Mouse (Mus musculus) lung, postnatal 0 days (tissue): ENCODE measurements around the gene Cib2. TPM values are rescaled to one million over a fixed set of nuclear protein-coding genes. Genes with fewer than 3 reads are reported as not detected.
"Not testable (repeated sequence)": the region's sequence is repeated elsewhere in the genome, so short reads cannot be mapped to it uniquely, and the experiment has no call there.

Experiments used
- ATAC-seq: fragments of 200-750 bp; cut with Nextera tagmentation; 2 replicates; pipeline ENCODE4 v1.8.0; 2017; ENCODE audit warnings: moderate library complexity
- DNase-seq: peaks from one replicate; pipeline ENCODE4 v3.0.0-alpha.2; 2016; ENCODE audit warnings: low spot score
- H3K27ac ChIP-seq: fragments of 300-500 bp; sonication (generic); 2 replicates; pipeline ENCODE4 v1.5.1; 2014; ENCODE audit warnings: antibody characterized with exemption, mild to moderate bottlenecking, low read length, mixed read lengths
- H3K27me3 ChIP-seq: fragments of 300-500 bp; sonication (generic); replicated peaks from 2 replicates; pipeline ENCODE4 v1.6.1; 2014; ENCODE audit warnings: low read length, mixed read lengths; ENCODE audit not compliant: insufficient read depth
- H3K36me3 ChIP-seq: fragments of 300-500 bp; sonication (generic); 2 replicates; pipeline ENCODE4 v1.6.1; 2014; ENCODE audit warnings: low read length, mixed read lengths; ENCODE audit not compliant: insufficient read depth
- H3K4me1 ChIP-seq: fragments of 300-500 bp; sonication (generic); 2 replicates; pipeline ENCODE4 v1.6.1; 2014; ENCODE audit warnings: antibody characterized with exemption, low read depth, low read length, mixed read lengths; ENCODE audit not compliant: insufficient read depth
- H3K4me2 ChIP-seq: fragments of 300-500 bp; sonication (generic); replicated peaks from 2 replicates; pipeline ENCODE4 v1.6.1; 2014; ENCODE audit warnings: low read depth, mild to moderate bottlenecking, low read length, moderate library complexity, mixed read lengths
- H3K4me3 ChIP-seq: fragments of 300-500 bp; sonication (generic); 2 replicates; pipeline ENCODE4 v1.5.1; 2014; ENCODE audit warnings: low read depth, low read length
- H3K9ac ChIP-seq: fragments of 300-500 bp; sonication (generic); replicated peaks from 2 replicates; pipeline ENCODE4 v1.6.1; 2014; ENCODE audit warnings: low read depth, mild to moderate bottlenecking
- H3K9me3 ChIP-seq: fragments of 300-500 bp; sonication (generic); 2 replicates; pipeline ENCODE4 v1.6.1; 2016; ENCODE audit warnings: low read length, mixed read lengths
- CTCF ChIP-seq: IDR thresholded peaks from 2 replicates; pipeline ENCODE4 v1.5.1; 2016; ENCODE audit warnings: antibody characterized with exemption, mild to moderate bottlenecking
- EP300 ChIP-seq: IDR thresholded peaks from 2 replicates; pipeline ENCODE4 v1.6.1; 2016; ENCODE audit warnings: antibody characterized with exemption, mild to moderate bottlenecking, control low read depth
- WGBS: fragments of 180-500 bp; shearing (Covaris S2); extraction: QIAGEN DNeasy Blood & Tissue Kit; methylation state at CpG from one replicate; pipeline ENCODE4 v1.1.7; 2014; 5-methylcytosine and 5-hydroxymethylcytosine counted together
- polyA plus RNA-seq: library from polyadenylated mRNA; unstranded; fragments of >200 nt; fragmentation: Nextera tagmentation; extraction: Ambion mirVana; gene quantifications from 2 replicates; pipeline ENCODE4 v1.2.1, GENCODE M21; 2015

Cib2 gene
- polyA plus RNA-seq: 6.2 and 7.5 TPM in 2 replicates

- Histone ChIP-seq H3K9me3 (no peaks in the 10 kb centered on the region), H3K4me1 (no peaks in the 10 kb centered on the region; the same call in 1 of the 2 replicates), H3K27ac (no peak within 1 kb of the TSS), H3K36me3 (no peaks in the 10 kb centered on the region), H3K27me3 (no peaks in the 10 kb centered on the region), H3K4me3 (peak within 1 kb of the TSS; percentile 47), H3K4me2 (peak within 1 kb of the TSS; percentile 83), H3K9ac (peak within 1 kb of the TSS; percentile 20; the same call in 1 of the 2 replicates)
- 2% methylated on average over 45 of the region's 54 CpGs for WGBS
- TF ChIP-seq CTCF (peak; percentile 65), EP300 (no peak)
- DNase-seq: peak; percentile 93
- ATAC-seq: peak; percentile 99
These were observed at the start of gene Cib2 for GRCm38 (mm10) chr9:54559771-54560471. TSS of gene Cib2 (minus strand) at chr9:54560218.

- Histone ChIP-seq H3K9ac (no peak overlapping the region), H3K9me3 (no peaks in the 10 kb centered on the region), H3K4me2 (no peak overlapping the region), H3K27ac (no peak overlapping the region), H3K27me3 (no peaks in the 10 kb centered on the region), H3K4me1 (no peaks in the 10 kb centered on the region), H3K36me3 (peaks cover 24% of the 10 kb centered on the region), H3K4me3 (no peak overlapping the region)
- ATAC-seq: no peak
- 55% methylated on average over 4 of the region's 4 CpGs for WGBS
- peak; percentile 64 for DNase-seq
- peak; percentile 80 for TF ChIP-seq CTCF
- no peak for TF ChIP-seq EP300
These were observed 44.9 kb upstream of the Cib2 start for GRCm38 (mm10) chr9:54604886-54605285.

GRCm38 (mm10) chr9:54604131-54604654 lies 44.2 kb upstream of the Cib2 start:
- 81% methylated on average over 5 of the region's 5 CpGs for WGBS
- Histone ChIP-seq H3K9me3 (no peaks in the 10 kb centered on the region), H3K9ac (no peak overlapping the region), H3K4me2 (no peak overlapping the region), H3K27me3 (no peaks in the 10 kb centered on the region), H3K4me3 (no peak overlapping the region), H3K4me1 (no peaks in the 10 kb centered on the region), H3K27ac (no peak overlapping the region), H3K36me3 (peaks cover 28% of the 10 kb centered on the region)
- TF ChIP-seq CTCF (no peak), EP300 (no peak)
- ATAC-seq (no peak), DNase-seq (no peak)

- TF ChIP-seq CTCF (no peak), EP300 (no peak)
- no peak overlapping the region for H3K27ac ChIP-seq
- H3K9me3 ChIP-seq: no peaks in the 10 kb centered on the region
- no peak overlapping the region for H3K9ac ChIP-seq
- no peak for DNase-seq
- H3K4me1 ChIP-seq: no peaks in the 10 kb centered on the region
- ATAC-seq: no peak
- peaks cover 38% of the 10 kb centered on the region for H3K36me3 ChIP-seq
- no peak overlapping the region for H3K4me3 ChIP-seq
- no peaks in the 10 kb centered on the region for H3K27me3 ChIP-seq
- 89% methylated on average over 7 of the region's 7 CpGs for WGBS
- H3K4me2 ChIP-seq: no peak overlapping the region
These were observed 42.9 kb upstream of the Cib2 start for GRCm38 (mm10) chr9:54602916-54603315.

- Histone ChIP-seq H3K4me2 (no peak overlapping the region), H3K9me3 (no peaks in the 10 kb centered on the region), H3K27ac (no peak overlapping the region), H3K9ac (no peak overlapping the region), H3K4me3 (no peak overlapping the region), H3K4me1 (no peaks in the 10 kb centered on the region), H3K27me3 (no peaks in the 10 kb centered on the region), H3K36me3 (peaks cover 38% of the 10 kb centered on the region)
- DNase-seq (no peak), ATAC-seq (no peak)
- WGBS: 80% methylated on average over 2 of the region's 2 CpGs
- TF ChIP-seq EP300 (no peak), CTCF (no peak)
These were observed 42.4 kb upstream of the Cib2 start for GRCm38 (mm10) chr9:54602386-54602785.

GRCm38 (mm10) chr9:54596752-54597465 lies 36.9 kb upstream of the Cib2 start:
- no peak overlapping the region for H3K9ac ChIP-seq
- TF ChIP-seq CTCF (no peak), EP300 (no peak)
- H3K27me3 ChIP-seq: no peaks in the 10 kb centered on the region
- H3K4me3 ChIP-seq: no peak overlapping the region
- H3K4me1 ChIP-seq: no peaks in the 10 kb centered on the region
- peaks cover 23% of the 10 kb centered on the region; the same call in 1 of the 2 replicates for H3K36me3 ChIP-seq
- DNase-seq (peak; percentile 40), ATAC-seq (peak; percentile 73)
- no peak overlapping the region for H3K27ac ChIP-seq
- H3K4me2 ChIP-seq: no peak overlapping the region
- 87% methylated on average over 15 of the region's 15 CpGs for WGBS
- no peaks in the 10 kb centered on the region for H3K9me3 ChIP-seq

- not testable (repeated sequence) for DNase-seq, ATAC-seq, H3K27ac ChIP-seq, H3K9ac ChIP-seq, H3K4me2 ChIP-seq, H3K4me3 ChIP-seq, H3K36me3 ChIP-seq, H3K9me3 ChIP-seq, H3K27me3 ChIP-seq, H3K4me1 ChIP-seq
- WGBS: 84% methylated on average over 4 of the region's 4 CpGs
These were observed 33.6 kb upstream of the Cib2 start for GRCm38 (mm10) chr9:54593652-54594051.
